In the genomic region with DNA sequence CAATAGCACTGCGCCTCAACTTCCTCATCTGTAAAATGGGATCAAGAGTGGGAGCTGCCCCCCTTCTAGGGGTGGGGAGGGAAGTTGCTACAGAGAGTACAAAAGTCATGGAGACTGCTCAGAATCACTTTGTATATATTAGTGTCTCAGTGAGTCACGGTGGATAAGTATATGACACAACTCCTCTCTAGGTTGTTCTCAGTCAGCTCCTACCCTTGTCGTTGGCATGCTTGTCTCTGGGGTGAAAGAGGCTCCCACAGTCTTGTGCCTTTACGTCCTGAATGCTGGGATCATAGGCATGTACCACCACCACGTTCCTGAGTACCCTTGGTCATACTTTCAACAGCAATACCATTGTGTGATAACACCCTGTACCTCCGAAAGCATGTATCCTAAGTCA, we compare ENCODE assay signal across 19 mouse cellular contexts. TPM values are rescaled to one million over a fixed set of nuclear protein-coding genes. Genes with fewer than 3 reads are reported as not detected.
"Had no signal": no experiment of that assay in that cellular context is flagged by ENCODE, and none has a peak within 500 bp of the region (broad histone marks: within the 10 kb centered on the region; RNA-seq: fewer than 3 reads in every experiment).

No protein-coding gene starts in this region.

- DNase-seq: kidney, postnatal 14 days; kidney, postnatal 4 days; left cerebral cortex, postnatal 4 days; lung, postnatal 10 days; lung, postnatal 36 days had no signal

- H3K36me3 ChIP-seq: limb, embryonic 12.5 days; limb, embryonic 15.5 days; liver, embryonic 12.5 days; liver, embryonic 15.5 days; lung, embryonic 15.5 days; midbrain, embryonic 15.5 days; neural tube, embryonic 12.5 days; stomach, embryonic 15.5 days had no signal

- H3K4me1 ChIP-seq: lung, embryonic 15.5 days; neural tube, embryonic 12.5 days; stomach, embryonic 15.5 days had no signal

- H3K9me3 ChIP-seq: liver, embryonic 12.5 days; lung, embryonic 15.5 days; stomach, embryonic 15.5 days had no signal

- H3K27ac ChIP-seq: limb, embryonic 12.5 days; limb, embryonic 15.5 days; liver, embryonic 12.5 days; liver, embryonic 15.5 days; lung, embryonic 15.5 days; midbrain, embryonic 15.5 days; neural tube, embryonic 12.5 days; stomach, embryonic 15.5 days had no signal

- H3K9ac ChIP-seq: limb, embryonic 12.5 days; limb, embryonic 15.5 days; liver, embryonic 12.5 days; liver, embryonic 15.5 days; lung, embryonic 15.5 days; midbrain, embryonic 15.5 days; neural tube, embryonic 12.5 days; stomach, embryonic 15.5 days had no signal

- H3K4me3 ChIP-seq: limb, embryonic 12.5 days; limb, embryonic 15.5 days; liver, embryonic 12.5 days; liver, embryonic 15.5 days; lung, embryonic 15.5 days; midbrain, embryonic 15.5 days; neural tube, embryonic 12.5 days; stomach, embryonic 15.5 days had no signal

- H3K4me2 ChIP-seq: midbrain, embryonic 11.5 days had no signal

- H3K27me3 ChIP-seq: limb, embryonic 12.5 days; limb, embryonic 15.5 days; liver, embryonic 15.5 days; lung, embryonic 15.5 days; megakaryocyte, embryonic 14.5 days; midbrain, embryonic 15.5 days; neural tube, embryonic 12.5 days; stomach, embryonic 15.5 days had no signal

RNA-seq across cellular contexts. Expression of a gene that starts 4.2 kb away (rescaled TPM):
- total RNA-seq: layer of hippocampus, adult 18-20 months; left cerebral cortex, adult 8-10 months; left cerebral cortex, postnatal 14 days; left cerebral cortex, postnatal 4 days had no signal
- polyA plus RNA-seq: limb, embryonic 12.5 days; limb, embryonic 15.5 days; lung, embryonic 15.5 days; midbrain, embryonic 11.5 days; midbrain, embryonic 15.5 days; neural tube, embryonic 12.5 days; thymus, postnatal 0 days had no signal
